Mouse (Mus musculus): Measurements from ENCODE around the gene Bnip2.

DNA sequence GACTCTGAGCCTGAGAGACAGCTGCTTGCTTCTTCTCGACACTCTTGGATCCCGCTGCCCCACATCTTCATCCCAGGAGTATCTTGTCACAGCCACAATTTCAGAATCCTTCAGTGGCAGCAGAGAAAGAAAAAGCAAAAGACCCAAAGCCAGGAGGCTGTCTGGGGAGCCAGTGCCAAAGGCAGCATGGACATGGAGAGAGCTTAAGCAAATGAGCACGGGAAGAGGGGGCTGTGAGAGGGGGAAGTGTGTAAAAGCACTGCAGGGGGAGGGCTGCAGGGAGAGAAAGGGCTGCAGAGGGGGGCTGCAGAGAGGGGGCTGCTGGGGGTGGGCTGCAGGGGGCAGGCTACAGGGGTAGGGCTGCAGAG is 60.1 kb downstream of the Bnip2 start:
- no peak for TF ChIP-seq CTCF (IDR thresholded peaks at IDR 0.05)
- no peak for TF ChIP-seq EP300 (IDR thresholded peaks at IDR 0.05)
